Mouse (Mus musculus) heart, embryonic 14.5 days (tissue): ENCODE results near the gene Nedd4. TPM values are rescaled to one million over a fixed set of nuclear protein-coding genes. Genes with fewer than 3 reads are reported as not detected.

ENCODE experiments used
- ATAC-seq: fragments of 200-750 bp; cut with Nextera tagmentation; 2 replicates; pipeline ENCODE4 v1.8.0; 2017; ENCODE audit warnings: low read depth, moderate TSS enrichment; ENCODE audit not compliant: insufficient number of reproducible peaks, insufficient read depth, low FRiP score
- H3K27ac ChIP-seq, 2 experiments: fragments of 200-500 bp in 1 of 2; fragments of 300-500 bp in 1 of 2; sonication (generic) in 1 of 2; replicated peaks in 1 of 2; 2 replicates each; pipeline ENCODE4 v1.5.1; 2012 to 2014; ENCODE audit warnings: low read depth in 2 of 2, low read length in 2 of 2, control low read depth in 1 of 2, mild to moderate bottlenecking in 1 of 2, mixed read lengths in 1 of 2; ENCODE audit not compliant: control insufficient read depth in 1 of 2, insufficient read depth in 1 of 2
- H3K27me3 ChIP-seq: fragments of 300-500 bp; sonication (generic); 2 replicates; pipeline ENCODE4 v1.6.1; 2014; ENCODE audit warnings: mild to moderate bottlenecking, low read length, control low read depth; ENCODE audit not compliant: control insufficient read depth, insufficient read depth
- H3K36me3 ChIP-seq: fragments of 300-500 bp; sonication (generic); 2 replicates; pipeline ENCODE4 v1.6.1; 2014; ENCODE audit warnings: mild to moderate bottlenecking, control low read depth, low read length, mixed read lengths; ENCODE audit not compliant: control insufficient read depth, insufficient read depth
- H3K4me1 ChIP-seq, 2 experiments: fragments of 200-500 bp in 1 of 2; fragments of 300-500 bp in 1 of 2; sonication (generic) in 1 of 2; 2 replicates each; pipeline ENCODE4 v1.6.1; 2012 to 2014; ENCODE audit warnings: low read length in 2 of 2, control low read depth in 1 of 2, mixed read lengths in 1 of 2; ENCODE audit not compliant: control insufficient read depth in 2 of 2, insufficient read depth in 2 of 2
- H3K4me2 ChIP-seq: fragments of 300-500 bp; sonication (generic); 2 replicates; pipeline ENCODE4 v1.6.1; 2014; ENCODE audit warnings: mild to moderate bottlenecking, low read length
- H3K4me3 ChIP-seq, 2 experiments: fragments of 200-500 bp in 1 of 2; fragments of 300-500 bp in 1 of 2; sonication (generic) in 1 of 2; 2 replicates each; pipeline ENCODE4 v1.5.1; 2012 to 2014; ENCODE audit warnings: low read length in 2 of 2, mild to moderate bottlenecking in 2 of 2, control low read depth in 1 of 2, low read depth in 1 of 2, moderate library complexity in 1 of 2; ENCODE audit not compliant: control insufficient read depth in 1 of 2, insufficient read depth in 1 of 2
- H3K9ac ChIP-seq: fragments of 300-500 bp; sonication (generic); 2 replicates; pipeline ENCODE4 v1.6.1; 2014; ENCODE audit warnings: mild to moderate bottlenecking, low read length
- H3K9me3 ChIP-seq: fragments of 300-500 bp; sonication (generic); 2 replicates; pipeline ENCODE4 v1.6.1; 2016; ENCODE audit warnings: low read length, control low read depth; ENCODE audit not compliant: control insufficient read depth
- WGBS: fragments of 180-500 bp; shearing (Covaris S2); extraction: QIAGEN DNeasy Blood & Tissue Kit; methylation state at CpG from one replicate; pipeline ENCODE4 v1.1.7; 2014; 5-methylcytosine and 5-hydroxymethylcytosine counted together
- polyA plus RNA-seq: library from polyadenylated mRNA; unstranded; fragments of >200 nt; fragmentation: Nextera tagmentation; extraction: Ambion mirVana; gene quantifications from 2 replicates; pipeline ENCODE4 v1.2.1, GENCODE M21; 2014

Gene Nedd4
- 612 and 625 TPM in 2 replicates for polyA plus RNA-seq

- peak; percentile 94 for ATAC-seq
- WGBS, result under 1% methylated on average over 83 of the region's 83 CpGs
- H3K9ac ChIP-seq, result peak within 1 kb of the TSS; percentile 100
- no peaks in the 10 kb centered on the region for H3K9me3 ChIP-seq
- H3K4me3 ChIP-seq, result peak within 1 kb of the TSS; percentile 92 to 93
- H3K27ac ChIP-seq, result peak within 1 kb of the TSS; percentile 99 to 100
- no peaks in the 10 kb centered on the region for H3K27me3 ChIP-seq
- H3K4me1 ChIP-seq, result peaks cover 3 to 28% of the 10 kb centered on the region in 2 experiments
- H3K4me2 ChIP-seq, result peak within 1 kb of the TSS; percentile 85
- H3K36me3 ChIP-seq, result peaks cover 37% of the 10 kb centered on the region
Measured at GRCm38 (mm10) chr9:72661895-72662661, at the start of gene Nedd4. Gene Nedd4 (plus strand): TSS chr9:72662346.

- Histone ChIP-seq H3K9ac (no peak overlapping the region), H3K4me3 (no peak overlapping the region), H3K27ac (no peak overlapping the region), H3K36me3 (peaks cover 62% of the 10 kb centered on the region), H3K27me3 (no peaks in the 10 kb centered on the region), H3K4me1 (no peaks in the 10 kb centered on the region), H3K9me3 (no peaks in the 10 kb centered on the region), H3K4me2 (no peak overlapping the region)
- ATAC-seq, result no peak
- WGBS, result 64% methylated on average over 2 of the region's 2 CpGs
Measured at GRCm38 (mm10) chr9:72613884-72614283, 48.3 kb upstream of the Nedd4 start.

GRCm38 (mm10) chr9:72614786-72615480 lies 47.2 kb upstream of the Nedd4 start:
- Histone ChIP-seq H3K9me3 (no peaks in the 10 kb centered on the region), H3K4me3 (no peak overlapping the region), H3K27ac (no peak overlapping the region), H3K4me1 (no peaks in the 10 kb centered on the region), H3K4me2 (no peak overlapping the region), H3K27me3 (no peaks in the 10 kb centered on the region), H3K9ac (no peak overlapping the region; the same call in 1 of the 2 replicates), H3K36me3 (peaks cover 64% of the 10 kb centered on the region)
- 83% methylated on average over 6 of the region's 6 CpGs for WGBS
- no peak for ATAC-seq

GRCm38 (mm10) chr9:72618037-72618436 lies 44.1 kb upstream of the Nedd4 start:
- no peaks in the 10 kb centered on the region for H3K27me3 ChIP-seq
- H3K4me3 ChIP-seq, result no peak overlapping the region
- no peak for ATAC-seq
- 82% methylated on average over 3 of the region's 3 CpGs for WGBS
- no peaks in the 10 kb centered on the region for H3K4me1 ChIP-seq
- H3K27ac ChIP-seq, result no peak overlapping the region
- no peak overlapping the region for H3K4me2 ChIP-seq
- H3K9me3 ChIP-seq, result no peaks in the 10 kb centered on the region
- H3K36me3 ChIP-seq, result peaks cover 48% of the 10 kb centered on the region
- H3K9ac ChIP-seq, result no peak overlapping the region

- Histone ChIP-seq H3K4me2 (no peak overlapping the region), H3K4me1 (peaks cover 3 to 13% of the 10 kb centered on the region in 2 experiments), H3K27me3 (no peaks in the 10 kb centered on the region), H3K4me3 (no peak overlapping the region), H3K9ac (no peak overlapping the region), H3K9me3 (no peaks in the 10 kb centered on the region), H3K36me3 (peaks cover 18% of the 10 kb centered on the region), H3K27ac (no peak overlapping the region)
- WGBS, result 97% methylated on average over 1 of the region's 1 CpGs
- ATAC-seq, result no peak
Measured at GRCm38 (mm10) chr9:72623605-72624004, 38.5 kb upstream of the Nedd4 start.

- no peak for ATAC-seq
- 75% methylated on average over 1 of the region's 1 CpGs for WGBS
- H3K4me2 ChIP-seq, result no peak overlapping the region
- H3K27me3 ChIP-seq, result no peaks in the 10 kb centered on the region
- H3K27ac ChIP-seq, result peak overlapping the region in 1 of 2 experiments; percentile 94; a peak in 2 of 4 replicates
- no peaks in the 10 kb centered on the region for H3K9me3 ChIP-seq
- peaks cover 3 to 23% of the 10 kb centered on the region in 2 experiments for H3K4me1 ChIP-seq
- H3K4me3 ChIP-seq, result no peak overlapping the region
- H3K36me3 ChIP-seq, result 0 out of 2 replicates have a peak, but pooled peaks cover 4% of the 10 kb centered on the region
- no peak overlapping the region for H3K9ac ChIP-seq
Measured at GRCm38 (mm10) chr9:72627598-72627997, 34.5 kb upstream of the Nedd4 start.

- WGBS, result 0% methylated on average over 2 of the region's 2 CpGs
- peak; percentile 89 for ATAC-seq
- peaks cover 3 to 23% of the 10 kb centered on the region in 2 experiments for H3K4me1 ChIP-seq
- no peaks in the 10 kb centered on the region for H3K27me3 ChIP-seq
- H3K4me3 ChIP-seq, result no peak overlapping the region
- peak overlapping the region; percentile 86 to 94 for H3K27ac ChIP-seq
- no peaks in the 10 kb centered on the region for H3K9me3 ChIP-seq
- 0 out of 2 replicates have a peak, but pooled peaks cover 4% of the 10 kb centered on the region for H3K36me3 ChIP-seq
- peak overlapping the region; percentile 45; the same call in 1 of the 2 replicates for H3K9ac ChIP-seq
- peak overlapping the region; percentile 51 for H3K4me2 ChIP-seq
Measured at GRCm38 (mm10) chr9:72628591-72628990, 33.6 kb upstream of the Nedd4 start.
